Mouse (Mus musculus) CH12.LX (cell line): ENCODE measurements around the gene Mff. TPM values are rescaled to one million over a fixed set of nuclear protein-coding genes. Genes with fewer than 3 reads are reported as not detected.

ENCODE experiments used
- DNase-seq: peaks from one replicate; pipeline ENCODE4 v3.0.0-alpha.2; 2013; ENCODE audit errors: extremely low read depth
- H3K27ac ChIP-seq: 2 replicates; pipeline ENCODE4 v1.5.1; 2012; ENCODE audit warnings: low read depth, mild to moderate bottlenecking, control low read depth, moderate library complexity; ENCODE audit not compliant: insufficient read depth
- H3K27me3 ChIP-seq: replicated peaks from 2 replicates; pipeline ENCODE3; 2012; ENCODE audit warnings: inconsistent platforms
- H3K36me3 ChIP-seq, 2 experiments: replicated peaks in 1 of 2; 2 replicates each; pipeline versions ENCODE3 to v1.6.1; 2012; ENCODE audit warnings: inconsistent platforms in 1 of 2, low read length in 1 of 2, mild to moderate bottlenecking in 1 of 2, mixed read lengths in 1 of 2, moderate library complexity in 1 of 2; ENCODE audit not compliant: control insufficient read depth in 1 of 2, insufficient read depth in 1 of 2
- H3K4me1 ChIP-seq, 2 experiments: 2 replicates each; pipeline ENCODE4 v1.6.1; 2012; ENCODE audit warnings: inconsistent platforms in 1 of 2, moderate library complexity in 1 of 2; ENCODE audit not compliant: insufficient read depth in 2 of 2, control insufficient read depth in 1 of 2
- H3K4me2 ChIP-seq: 2 replicates; pipeline ENCODE4 v1.6.1; 2012; ENCODE audit warnings: low read depth, mild to moderate bottlenecking, control low read depth; ENCODE audit not compliant: poor library complexity, insufficient read depth, severe bottlenecking
- H3K4me3 ChIP-seq, 3 experiments: fragments of 150-350 bp in 1 of 3; sonication (generic) in 1 of 3; replicated peaks in 1 of 3; 2 replicates each; pipeline versions ENCODE3 to v1.5.1; 2011 to 2012; ENCODE audit warnings: low read depth in 2 of 3, low read length in 2 of 3, mild to moderate bottlenecking in 2 of 3, moderate library complexity in 2 of 3, control low read depth in 1 of 3, improper control_type of control experiment in 1 of 3, inconsistent platforms in 1 of 3, mixed read lengths in 1 of 3; ENCODE audit not compliant: poor library complexity in 1 of 3
- H3K79me2 ChIP-seq: replicated peaks from 2 replicates; pipeline ENCODE4 v1.6.1; 2012; ENCODE audit warnings: mild to moderate bottlenecking, moderate library complexity; ENCODE audit not compliant: control insufficient read depth, poor library complexity, insufficient read depth, severe bottlenecking; ENCODE audit errors: extremely low read depth
- H3K9ac ChIP-seq: 2 replicates; pipeline ENCODE4 v1.6.1; 2012; ENCODE audit warnings: low read depth, mild to moderate bottlenecking, control low read depth, moderate library complexity; ENCODE audit not compliant: insufficient read depth
- H3K9me3 ChIP-seq: replicated peaks from 2 replicates; pipeline ENCODE3; 2012; ENCODE audit warnings: low read length, inconsistent platforms, mixed read lengths
- BHLHE40 ChIP-seq: IDR thresholded peaks from 2 replicates; pipeline ENCODE4 v1.6.1; 2011; ENCODE audit warnings: mild to moderate bottlenecking, low read depth, low read length, improper control_type of control experiment
- CHD2 ChIP-seq: IDR thresholded peaks from 2 replicates; pipeline ENCODE4 v1.6.1; 2011; ENCODE audit warnings: low read length, improper control_type of control experiment
- CTCF ChIP-seq, 2 experiments: IDR thresholded peaks in 1 of 2; conservative IDR thresholded peaks in 1 of 2; 2 replicates each; pipeline ENCODE4 v1.5.1; 2011 to 2012; ENCODE audit warnings: low read depth in 2 of 2, low read length in 2 of 2, improper control_type of control experiment in 1 of 2, inconsistent platforms in 1 of 2, mild to moderate bottlenecking in 1 of 2, moderate library complexity in 1 of 2
- ELF1 ChIP-seq: IDR thresholded peaks from 2 replicates; pipeline ENCODE4 v1.6.1; 2014; ENCODE audit warnings: low read depth, mild to moderate bottlenecking, inconsistent platforms, low read length, improper control_type of control experiment
- GABPA ChIP-seq: IDR thresholded peaks from 2 replicates; pipeline ENCODE4 v1.6.1; 2012; ENCODE audit warnings: low read depth, low read length, improper control_type of control experiment, inconsistent platforms; ENCODE audit not compliant: insufficient replicate concordance
- IRF4 ChIP-seq: IDR thresholded peaks from 2 replicates; pipeline ENCODE4 v1.6.1; 2014; ENCODE audit warnings: low read depth, mild to moderate bottlenecking, inconsistent platforms, low read length, improper control_type of control experiment
- JUN ChIP-seq: IDR thresholded peaks from 2 replicates; pipeline ENCODE4 v1.6.1; 2011; ENCODE audit warnings: low read depth, mild to moderate bottlenecking, low read length, improper control_type of control experiment, moderate library complexity; ENCODE audit not compliant: insufficient read depth
- JUND ChIP-seq: conservative IDR thresholded peaks from 2 replicates; pipeline ENCODE4 v1.6.1; 2011; ENCODE audit warnings: low read depth, low read length, improper control_type of control experiment
- MXI1 ChIP-seq: IDR thresholded peaks from 2 replicates; pipeline ENCODE4 v1.6.1; 2011; ENCODE audit warnings: mild to moderate bottlenecking, low read depth, low read length, improper control_type of control experiment
- MYC ChIP-seq: IDR thresholded peaks from 2 replicates; pipeline ENCODE4 v1.6.1; 2011; ENCODE audit warnings: low read depth, mild to moderate bottlenecking, improper control_type of control experiment, low read length
- NELFE ChIP-seq: IDR thresholded peaks from 2 replicates; pipeline ENCODE4 v1.6.1; 2011; ENCODE audit warnings: low read depth, low read length, improper control_type of control experiment
- NRF1 ChIP-seq: IDR thresholded peaks from 2 replicates; pipeline ENCODE4 v1.6.1; 2014; ENCODE audit warnings: low read depth, mild to moderate bottlenecking, inconsistent platforms, low read length, improper control_type of control experiment, moderate library complexity
- POLR2AphosphoS2 ChIP-seq: IDR thresholded peaks from 2 replicates; pipeline ENCODE4 v1.6.1; 2011; ENCODE audit warnings: low read depth, low read length, improper control_type of control experiment
- RCOR1 ChIP-seq: conservative IDR thresholded peaks from 2 replicates; pipeline ENCODE4 v1.6.1; 2012; ENCODE audit warnings: low read depth, mild to moderate bottlenecking, inconsistent platforms, low read length, improper control_type of control experiment
- SMC3 ChIP-seq: IDR thresholded peaks from 2 replicates; pipeline ENCODE4 v1.6.1; 2011; ENCODE audit warnings: low read depth, low read length, improper control_type of control experiment
- TCF12 ChIP-seq: IDR thresholded peaks from 2 replicates; pipeline ENCODE4 v1.6.1; 2014; ENCODE audit warnings: low read depth, mild to moderate bottlenecking, inconsistent platforms, low read length, improper control_type of control experiment
- USF1 ChIP-seq: IDR thresholded peaks from 2 replicates; pipeline ENCODE4 v1.6.1; 2014; ENCODE audit warnings: low read depth, mild to moderate bottlenecking, inconsistent platforms, low read length, improper control_type of control experiment
- ZKSCAN1 ChIP-seq: IDR thresholded peaks from 2 replicates; pipeline ENCODE4 v1.6.1; 2012; ENCODE audit warnings: low read depth, inconsistent platforms, low read length, improper control_type of control experiment, borderline replicate concordance
- dilution Hi-C: fragments of 300-500 bp; cut with MboI; formaldehyde crosslinking; loops from 2 replicates; pipeline ENCODE4 v1.14.3; 2020; ENCODE audit warnings: low sequenced_read_pairs; ENCODE audit not compliant: extremely low pct_unique_long_range_greater_than_20kb, extremely low pct_ligation_motif_present
- in situ Hi-C: fragments of 300-500 bp; cut with MboI; formaldehyde crosslinking; loops from 3 replicates; pipeline ENCODE4 v1.14.3; 2019; ENCODE audit warnings: low sequenced_read_pairs, low pct_ligation_motif_present, low pct_unique_long_range_greater_than_20kb, mixed read lengths
- polyA plus RNA-seq: library from polyadenylated mRNA; unstranded; fragments of >175 nt; gene quantifications from 2 replicates; pipeline ENCODE4 v1.2.1, GENCODE M21; 2012; ENCODE audit warnings: low read depth; ENCODE audit not compliant: insufficient read length
- total RNA-seq, 2 experiments: library from RNA; depleted of rRNA; stranded (reverse); fragments of 300-350 nt in 1 of 2; fragments of >200 nt in 1 of 2; gene quantifications; 2 replicates each; pipeline ENCODE4 v1.2.3; 2012 to 2014

The Mff gene
- total and polyA plus RNA-seq, 3 experiments, result 90.7 to 232 (median 169) TPM

DNA sequence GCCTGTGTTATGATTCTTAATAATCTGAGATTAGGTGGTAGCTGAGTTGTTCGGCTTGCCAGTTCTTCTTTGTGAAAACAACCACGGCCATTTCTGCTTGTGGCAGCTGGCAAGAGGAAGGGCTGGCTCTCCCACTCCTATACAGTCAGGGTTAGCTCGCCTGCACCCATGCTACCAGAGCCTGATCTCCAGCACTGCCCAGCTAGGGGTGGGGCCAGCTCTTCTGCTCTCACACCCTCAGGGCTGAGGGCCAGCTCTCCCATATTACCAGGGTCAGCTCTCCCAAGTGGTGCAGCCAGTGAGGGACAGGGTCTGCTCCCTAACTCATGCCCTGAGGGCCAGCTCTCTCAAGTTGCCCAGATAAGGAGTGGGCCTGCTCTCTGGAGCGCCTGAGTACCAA lies 47.7 kb downstream of the Mff start:
- Histone ChIP-seq H3K79me2 (no peaks in the 10 kb centered on the region), H3K4me3 (no peak overlapping the region), H3K27ac (no peak overlapping the region), H3K9ac (no peak overlapping the region), H3K27me3 (no peaks in the 10 kb centered on the region), H3K36me3 (no peaks in the 10 kb centered on the region), H3K9me3 (no peaks in the 10 kb centered on the region), H3K4me1 (0 out of 4 replicates have a peak, but pooled peaks cover 0 to 4% of the 10 kb centered on the region in 2 experiments), H3K4me2 (no peak overlapping the region)
- no peak for TF ChIP-seq USF1
- no peak for TF ChIP-seq NELFE
- TF ChIP-seq MYC, result no peak
- TF ChIP-seq BHLHE40, result no peak
- TF ChIP-seq JUN, result no peak
- dilution Hi-C loops, result no loop called here
- in situ Hi-C loops, result loop anchor here (25.0 kb wide), 1 partner anchor 210 kb away; no protein-coding TSS in a partner anchor
- no peak for DNase-seq

DNA sequence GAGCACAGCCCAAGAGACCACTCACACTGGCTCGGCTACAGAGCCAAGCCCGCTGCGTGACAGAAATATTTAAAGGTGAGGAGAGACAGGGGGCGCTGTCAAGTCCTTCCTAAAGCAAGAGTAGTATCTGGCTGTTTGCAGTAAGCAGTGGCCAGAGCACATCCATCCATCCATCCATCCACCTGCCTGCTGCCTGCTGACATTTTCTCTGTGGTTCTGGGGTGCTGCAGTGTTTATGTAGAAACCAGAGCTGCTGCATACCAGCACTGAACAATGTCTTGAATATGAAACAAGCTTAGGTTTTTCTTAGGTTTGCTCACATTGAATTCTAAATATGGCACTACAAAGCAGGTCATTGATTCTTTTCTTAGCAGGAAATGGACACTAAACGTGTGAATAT lies 48.5 kb downstream of the Mff start:
- no peak for DNase-seq
- Histone ChIP-seq H3K27me3 (no peaks in the 10 kb centered on the region), H3K27ac (no peak overlapping the region), H3K4me1 (0 out of 4 replicates have a peak, but pooled peaks cover 0 to 4% of the 10 kb centered on the region in 2 experiments), H3K79me2 (no peaks in the 10 kb centered on the region), H3K4me3 (no peak overlapping the region), H3K36me3 (no peaks in the 10 kb centered on the region), H3K9me3 (no peaks in the 10 kb centered on the region), H3K4me2 (no peak overlapping the region), H3K9ac (no peak overlapping the region)
- dilution Hi-C loops (no loop called here), in situ Hi-C loops (loop anchor here (25.0 kb wide), 1 partner anchor 211 kb away; no protein-coding TSS in a partner anchor)
- peak in 1 of 2 experiments; percentile 47; a peak in 2 of 4 replicates for TF ChIP-seq CTCF (conservative IDR thresholded peaks at IDR 0.05 in 1 of 2, IDR thresholded peaks at IDR 0.05 in 1 of 2; ENCODE audit: low read depth in 2 of 2, low read length in 2 of 2)
- no peak for TF ChIP-seq TCF12
- TF ChIP-seq SMC3, result peak; percentile 21; the same call in 1 of the 2 replicates
- no peak for TF ChIP-seq NRF1

DNA sequence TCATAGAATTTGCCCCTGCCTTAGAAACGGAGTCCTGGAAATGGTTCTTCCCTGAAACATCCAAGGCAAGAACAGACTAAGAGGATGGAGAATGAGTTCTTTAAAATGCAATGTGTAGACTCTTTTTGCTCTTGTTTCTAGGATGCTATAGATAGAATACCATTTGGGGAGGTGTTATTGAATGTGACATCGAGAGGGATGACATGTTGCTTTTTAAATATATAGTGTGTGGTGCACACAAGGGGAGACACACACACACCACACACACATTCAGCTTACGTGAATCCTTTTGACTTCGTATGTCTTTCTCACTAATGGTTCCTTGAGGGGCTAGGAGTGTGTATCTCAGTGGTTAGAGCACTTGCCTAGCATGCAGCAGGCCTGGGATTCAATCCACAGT lies 50.6 kb downstream of the Mff start:
- no peak overlapping the region for H3K4me2 ChIP-seq
- TF ChIP-seq NRF1 (no peak), SMC3 (no peak), CHD2 (no peak), JUN (no peak), MXI1 (no peak), ELF1 (no peak), POLR2AphosphoS2 (no peak), IRF4 (no peak), JUND (no peak), ZKSCAN1 (no peak), GABPA (no peak), RCOR1 (no peak)
- no peaks in the 10 kb centered on the region for H3K9me3 ChIP-seq
- DNase-seq, result no peak
- in situ Hi-C loops, result loop anchor here (25.0 kb wide), 1 partner anchor 412 kb away; no protein-coding TSS in a partner anchor
- dilution Hi-C loops, result no loop called here
- no peaks in the 10 kb centered on the region for H3K36me3 ChIP-seq
- H3K4me3 ChIP-seq, result no peak overlapping the region
- no peaks in the 10 kb centered on the region for H3K79me2 ChIP-seq
- H3K4me1 ChIP-seq, result peaks cover 8 to 12% of the 10 kb centered on the region in 2 experiments; a peak in 3 of 4 replicates
- H3K27me3 ChIP-seq, result no peaks in the 10 kb centered on the region
- H3K9ac ChIP-seq, result no peak overlapping the region
- H3K27ac ChIP-seq, result no peak overlapping the region
